Mouse (Mus musculus): ENCODE data around the gene Dnaaf5.

The Dnaaf5 gene

GRCm38 (mm10) chr5:139141326-139141725 lies 8.7 kb upstream of the Dnaaf5 start:
- no peak for DNase-seq (ENCODE audit: low spot score)

GRCm38 (mm10) chr5:139143890-139144289 lies 6.1 kb upstream of the Dnaaf5 start:
- no peak for DNase-seq (ENCODE audit: low spot score)

- no peak for DNase-seq (ENCODE audit: low spot score)
These were observed 4.3 kb upstream of the Dnaaf5 start for GRCm38 (mm10) chr5:139145726-139146125.

GRCm38 (mm10) chr5:139146476-139147075 lies 3.4 kb upstream of the Dnaaf5 start:
- no peak for DNase-seq (ENCODE audit: low spot score)

- DNase-seq (ENCODE audit: low spot score) = no peak
These were observed 2.6 kb upstream of the Dnaaf5 start for GRCm38 (mm10) chr5:139147178-139148078.

GRCm38 (mm10) chr5:139149006-139149672 lies 884 bp upstream of the Dnaaf5 start:
- DNase-seq (ENCODE audit: low spot score) = no peak

GRCm38 (mm10) chr5:139150603-139151031 lies 594 bp downstream of the Dnaaf5 start:
- DNase-seq (ENCODE audit: low spot score) = no peak

GRCm38 (mm10) chr5:139160899-139161298 lies 10.9 kb downstream of the Dnaaf5 start:
- DNase-seq (ENCODE audit: low spot score) = no peak

- no peak for DNase-seq (ENCODE audit: low spot score)
These were observed 11.6 kb downstream of the Dnaaf5 start for GRCm38 (mm10) chr5:139161632-139162031.

- DNase-seq (ENCODE audit: low spot score) = no peak
These were observed 16.8 kb downstream of the Dnaaf5 start for GRCm38 (mm10) chr5:139166781-139167361.

GRCm38 (mm10) chr5:139167548-139167947 lies 17.5 kb downstream of the Dnaaf5 start:
- no peak for DNase-seq (ENCODE audit: low spot score)

- no peak for DNase-seq (ENCODE audit: low spot score)
These were observed 21.9 kb downstream of the Dnaaf5 start for GRCm38 (mm10) chr5:139171929-139172328.

GRCm38 (mm10) chr5:139174141-139174540 lies 24.1 kb downstream of the Dnaaf5 start:
- DNase-seq (ENCODE audit: low spot score) = no peak

- DNase-seq (ENCODE audit: low spot score) = no peak
These were observed 24.8 kb downstream of the Dnaaf5 start for GRCm38 (mm10) chr5:139174556-139175547.

GRCm38 (mm10) chr5:139178895-139179631 lies 29.0 kb downstream of the Dnaaf5 start:
- DNase-seq (ENCODE audit: low spot score) = peak; percentile 38

GRCm38 (mm10) chr5:139183131-139183530 lies 33.1 kb downstream of the Dnaaf5 start:
- no peak for DNase-seq (ENCODE audit: low spot score)

- no peak for DNase-seq (ENCODE audit: low spot score)
These were observed 33.6 kb downstream of the Dnaaf5 start for GRCm38 (mm10) chr5:139183601-139184000.

GRCm38 (mm10) chr5:139184897-139185296 lies 34.9 kb downstream of the Dnaaf5 start:
- DNase-seq (ENCODE audit: low spot score) = no peak

GRCm38 (mm10) chr5:139189726-139190125 lies 39.7 kb downstream of the Dnaaf5 start:
- no peak for DNase-seq (ENCODE audit: low spot score)

- DNase-seq (ENCODE audit: low spot score) = no peak
These were observed 40.9 kb downstream of the Dnaaf5 start for GRCm38 (mm10) chr5:139190958-139191357.
